Mouse (Mus musculus): Measurements from ENCODE around the gene Slc35b2. TPM values are rescaled to one million over a fixed set of nuclear protein-coding genes. Genes with fewer than 3 reads are reported as not detected.

The Slc35b2 gene
- total and polyA plus RNA-seq, 3 experiments = 57.2 to 101 (median 73.9) TPM

GRCm38 (mm10) chr17:45612008-45612407, 48.3 kb downstream of the Slc35b2 start:
- H3K27ac ChIP-seq (ENCODE audit: insufficient read depth, low read depth) = no peak overlapping the region
- no peak overlapping the region for H3K9ac ChIP-seq (ENCODE audit: insufficient read depth, low read depth)
- H3K36me3 ChIP-seq (replicated peaks in 1 of 2; ENCODE audit: control insufficient read depth in 1 of 2, insufficient read depth in 1 of 2, low read length in 1 of 2) = no peaks in the 10 kb centered on the region
- H3K9me3 ChIP-seq (replicated peaks; ENCODE audit: low read length) = peaks cover 3% of the 10 kb centered on the region
- no peak for DNase-seq (ENCODE audit: extremely low read depth)
- H3K4me1 ChIP-seq (ENCODE audit: control insufficient read depth in 1 of 2, insufficient read depth in 2 of 2) = peaks cover 0 to 7% of the 10 kb centered on the region in 2 experiments; a peak in 2 of 4 replicates
- TF ChIP-seq MAZ (IDR thresholded peaks at IDR 0.05; ENCODE audit: low read depth, low read length) (no peak), ZNF384 (IDR thresholded peaks at IDR 0.05; ENCODE audit: low read depth, low read length) (no peak), JUND (conservative IDR thresholded peaks at IDR 0.05; ENCODE audit: low read depth, low read length) (no peak), MYC (IDR thresholded peaks at IDR 0.05; ENCODE audit: low read depth, low read length) (no peak), CHD2 (IDR thresholded peaks at IDR 0.05; ENCODE audit: low read length) (no peak), ZMIZ1 (IDR thresholded peaks at IDR 0.05; ENCODE audit: low read depth, low read length) (no peak), HCFC1 (IDR thresholded peaks at IDR 0.05; ENCODE audit: low read depth, low read length) (no peak), SMC3 (IDR thresholded peaks at IDR 0.05; ENCODE audit: low read depth, low read length) (no peak), E2F4 (IDR thresholded peaks at IDR 0.05; ENCODE audit: insufficient replicate concordance, low read depth, low read length) (no peak), TCF12 (IDR thresholded peaks at IDR 0.05; ENCODE audit: low read depth, low read length) (no peak), MAX (IDR thresholded peaks at IDR 0.05; ENCODE audit: low read length) (no peak), GABPA (IDR thresholded peaks at IDR 0.05; ENCODE audit: insufficient replicate concordance, low read depth, low read length) (no peak), NELFE (IDR thresholded peaks at IDR 0.05; ENCODE audit: low read depth, low read length) (no peak), SIN3A (IDR thresholded peaks at IDR 0.05; ENCODE audit: low read length) (no peak), CHD1 (IDR thresholded peaks at IDR 0.05; ENCODE audit: low read depth, low read length) (no peak)
- H3K79me2 ChIP-seq (replicated peaks; ENCODE audit: control insufficient read depth, extremely low read depth, insufficient read depth, poor library complexity, severe bottlenecking) = no peaks in the 10 kb centered on the region
- H3K27me3 ChIP-seq (replicated peaks) = peaks cover 1% of the 10 kb centered on the region
- H3K4me2 ChIP-seq (ENCODE audit: insufficient read depth, low read depth, poor library complexity, severe bottlenecking) = no peak overlapping the region
- in situ Hi-C loops (cut with MboI; ENCODE audit: low pct_ligation_motif_present, low pct_unique_long_range_greater_than_20kb, low sequenced_read_pairs) (no loop called here), dilution Hi-C loops (cut with MboI; ENCODE audit: extremely low pct_ligation_motif_present, extremely low pct_unique_long_range_greater_than_20kb, low sequenced_read_pairs) (no loop called here)
- H3K4me3 ChIP-seq (replicated peaks in 1 of 3; ENCODE audit: low read depth in 2 of 3, low read length in 2 of 3, poor library complexity in 1 of 3) = no peak overlapping the region

DNA sequence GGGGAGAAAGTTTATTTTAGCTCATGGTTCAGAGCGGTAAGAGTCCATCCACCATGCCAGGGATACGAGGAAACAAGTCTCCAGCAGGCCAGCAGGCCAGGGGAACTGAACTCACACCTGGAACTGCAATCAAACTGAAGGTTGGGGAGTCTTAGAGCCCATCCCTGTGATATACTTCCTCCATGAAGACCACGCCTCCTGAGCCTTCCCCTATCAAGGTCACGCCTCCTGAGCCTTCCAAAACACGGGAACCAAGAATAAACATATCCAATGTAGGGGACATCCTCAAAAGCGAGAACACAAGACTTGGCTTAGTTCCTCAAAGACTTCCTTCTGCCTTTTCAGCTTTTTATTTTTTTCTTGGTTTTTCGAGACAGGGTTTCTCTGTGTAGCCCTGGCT, 49.2 kb downstream of the Slc35b2 start:
- TF ChIP-seq KAT2A (IDR thresholded peaks at IDR 0.05; ENCODE audit: insufficient replicate concordance, low read length) = no peak
- TF ChIP-seq MYC (IDR thresholded peaks at IDR 0.05; ENCODE audit: low read depth, low read length) = no peak
- TF ChIP-seq ZNF384 (IDR thresholded peaks at IDR 0.05; ENCODE audit: low read depth, low read length) = no peak
- no peak for TF ChIP-seq JUN (IDR thresholded peaks at IDR 0.05; ENCODE audit: insufficient read depth, low read depth, low read length)
- no peak for TF ChIP-seq PAX5 (IDR thresholded peaks at IDR 0.05; ENCODE audit: low read length)
- H3K9me3 ChIP-seq (replicated peaks; ENCODE audit: low read length) = no peaks in the 10 kb centered on the region
- no peaks in the 10 kb centered on the region for H3K79me2 ChIP-seq (replicated peaks; ENCODE audit: control insufficient read depth, extremely low read depth, insufficient read depth, poor library complexity, severe bottlenecking)
- H3K9ac ChIP-seq (ENCODE audit: insufficient read depth, low read depth) = no peak overlapping the region
- no peaks in the 10 kb centered on the region for H3K36me3 ChIP-seq (replicated peaks in 1 of 2; ENCODE audit: control insufficient read depth in 1 of 2, insufficient read depth in 1 of 2, low read length in 1 of 2)
- H3K27ac ChIP-seq (ENCODE audit: insufficient read depth, low read depth) = no peak overlapping the region
- no peak overlapping the region for H3K4me2 ChIP-seq (ENCODE audit: insufficient read depth, low read depth, poor library complexity, severe bottlenecking)
- dilution Hi-C loops (cut with MboI; ENCODE audit: extremely low pct_ligation_motif_present, extremely low pct_unique_long_range_greater_than_20kb, low sequenced_read_pairs) (no loop called here), in situ Hi-C loops (cut with MboI; ENCODE audit: low pct_ligation_motif_present, low pct_unique_long_range_greater_than_20kb, low sequenced_read_pairs) (no loop called here)
- peaks cover 1% of the 10 kb centered on the region for H3K27me3 ChIP-seq (replicated peaks)
- H3K4me3 ChIP-seq (replicated peaks in 1 of 3; ENCODE audit: low read depth in 2 of 3, low read length in 2 of 3, poor library complexity in 1 of 3) = no peak overlapping the region
- no peak for DNase-seq (ENCODE audit: extremely low read depth)
- H3K4me1 ChIP-seq (ENCODE audit: control insufficient read depth in 1 of 2, insufficient read depth in 2 of 2) = peaks cover 0 to 7% of the 10 kb centered on the region in 2 experiments; a peak in 2 of 4 replicates

All from CH12.LX (cell line).